ENCODE assay signal across 9 mouse cellular contexts in the genomic region with DNA sequence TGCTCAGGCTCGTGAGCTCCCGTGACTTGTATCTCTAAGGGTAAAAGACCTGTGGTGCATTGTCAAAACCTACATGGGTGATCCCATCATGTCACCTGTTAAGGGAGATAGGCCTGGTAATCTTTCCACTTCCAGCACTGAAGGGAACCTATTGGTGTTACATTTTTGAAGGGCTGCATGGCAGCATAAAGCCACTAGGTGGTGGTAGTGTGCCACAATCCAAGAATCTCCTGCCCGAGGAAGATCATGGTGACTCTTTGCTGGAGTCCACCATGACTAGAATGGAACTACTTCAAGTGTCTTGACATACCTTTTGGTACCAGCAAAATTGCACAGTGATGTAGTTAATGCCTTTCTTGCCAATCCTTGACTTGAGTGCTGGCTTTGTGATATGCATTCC. TPM values are rescaled to one million over a fixed set of nuclear protein-coding genes. Genes with fewer than 3 reads are reported as not detected.
DNase-seq lines count a peak whose midpoint lies in the region; ATAC-seq and TF ChIP-seq lines count a peak whose summit lies in the region.
"Had no signal": no experiment of that assay in that cellular context is flagged by ENCODE, and none has a peak within 500 bp of the region (broad histone marks: within the 10 kb centered on the region; RNA-seq: fewer than 3 reads in every experiment).

No protein-coding gene starts in this region.

- TF ChIP-seq EP300 in stomach, postnatal 0 days (optimal IDR thresholded peaks at IDR 0.05) = no peak

- peak; percentile 65 for DNase-seq in MN1 (ENCODE audit: low spot score)
- peak; percentile 56 to 70 for DNase-seq in cerebellum, adult 2 months
- peak; percentile 42 for DNase-seq in gastrocnemius, postnatal 10 days
- DNase-seq in layer of hippocampus, postnatal 10 days (ENCODE audit: low spot score in 2 of 2) = peak; percentile 65 to 77
- peak; percentile 53 for DNase-seq in stomach, postnatal 0 days (ENCODE audit: low spot score)

- H3K9me3 ChIP-seq in intestine, postnatal 0 days (ENCODE audit: control insufficient read depth) = no peaks in the 10 kb centered on the region
- no peaks in the 10 kb centered on the region for H3K9me3 ChIP-seq in intestine, embryonic 16.5 days (ENCODE audit: control insufficient read depth, low read length)
- H3K9me3 ChIP-seq in stomach, postnatal 0 days (ENCODE audit: control insufficient read depth, low read length) = no peaks in the 10 kb centered on the region
- H3K9me3 ChIP-seq: embryonic facial prominence, embryonic 13.5 days had no signal

- H3K4me3 ChIP-seq in intestine, postnatal 0 days (ENCODE audit: low read depth, low read length) = no peak overlapping the region
- H3K4me3 ChIP-seq in intestine, embryonic 16.5 days (ENCODE audit: low read length) = no peak overlapping the region
- H3K4me3 ChIP-seq in cerebellum, adult 2 months (replicated peaks; ENCODE audit: insufficient read depth, low read depth, low read length) = no peak overlapping the region
- no peak overlapping the region for H3K4me3 ChIP-seq in stomach, postnatal 0 days (ENCODE audit: low read depth, low read length)
- H3K4me3 ChIP-seq: embryonic facial prominence, embryonic 13.5 days had no signal

- TF ChIP-seq POLR2A in cerebellum, adult 2 months (IDR thresholded peaks at IDR 0.05; ENCODE audit: borderline replicate concordance, insufficient read depth, low read length) = no peak

- no peaks in the 10 kb centered on the region for H3K27me3 ChIP-seq in intestine, postnatal 0 days (replicated peaks; ENCODE audit: control insufficient read depth, insufficient read depth, low read length)
- no peaks in the 10 kb centered on the region for H3K27me3 ChIP-seq in intestine, embryonic 16.5 days (replicated peaks; ENCODE audit: control insufficient read depth, insufficient read depth, low read length)
- H3K27me3 ChIP-seq in cerebellum, adult 2 months (ENCODE audit: control insufficient read depth, insufficient read depth, low read length) = no peaks in the 10 kb centered on the region
- no peaks in the 10 kb centered on the region for H3K27me3 ChIP-seq in stomach, postnatal 0 days (ENCODE audit: control insufficient read depth, insufficient read depth, low read length)
- H3K27me3 ChIP-seq: embryonic facial prominence, embryonic 13.5 days had no signal

- no peaks in the 10 kb centered on the region for H3K4me1 ChIP-seq in intestine, postnatal 0 days (replicated peaks; ENCODE audit: control insufficient read depth, insufficient read depth, low read length)
- H3K4me1 ChIP-seq in intestine, embryonic 16.5 days (ENCODE audit: control insufficient read depth, insufficient read depth, low read length) = no peaks in the 10 kb centered on the region
- peaks cover 20% of the 10 kb centered on the region for H3K4me1 ChIP-seq in cerebellum, adult 2 months (ENCODE audit: control insufficient read depth, insufficient read depth, low read length)
- no peaks in the 10 kb centered on the region for H3K4me1 ChIP-seq in stomach, postnatal 0 days (replicated peaks; ENCODE audit: control insufficient read depth, insufficient read depth)

- H3K9ac ChIP-seq in intestine, postnatal 0 days (ENCODE audit: low read depth, low read length) = no peak overlapping the region
- H3K9ac ChIP-seq in intestine, embryonic 16.5 days (ENCODE audit: low read depth, low read length) = no peak overlapping the region
- no peak overlapping the region for H3K9ac ChIP-seq in stomach, postnatal 0 days (ENCODE audit: low read length)
- H3K9ac ChIP-seq: embryonic facial prominence, embryonic 13.5 days had no signal

- WGBS in intestine, postnatal 0 days = 33% methylated on average over 3 of the region's 3 CpGs
- WGBS in intestine, embryonic 16.5 days = 22% methylated on average over 3 of the region's 3 CpGs
- 50% methylated on average over 3 of the region's 3 CpGs for WGBS in cerebellum, adult 2 months
- 27% methylated on average over 3 of the region's 3 CpGs for WGBS in stomach, postnatal 0 days

- H3K4me2 ChIP-seq in intestine, postnatal 0 days (replicated peaks; ENCODE audit: low read depth) = no peak overlapping the region
- H3K4me2 ChIP-seq in intestine, embryonic 16.5 days (ENCODE audit: low read depth, low read length) = no peak overlapping the region
- no peak overlapping the region for H3K4me2 ChIP-seq in stomach, postnatal 0 days (replicated peaks; ENCODE audit: low read depth)
- H3K4me2 ChIP-seq: embryonic facial prominence, embryonic 13.5 days had no signal

- peak; percentile 92 for TF ChIP-seq CTCF in intestine, postnatal 0 days (IDR thresholded peaks at IDR 0.05; ENCODE audit: low read depth)
- peak; percentile 77; the same call in 1 of the 2 replicates for TF ChIP-seq CTCF in cerebellum, adult 2 months (IDR thresholded peaks at IDR 0.05; ENCODE audit: borderline replicate concordance, insufficient read depth, low read depth, low read length)
- TF ChIP-seq CTCF in stomach, postnatal 0 days (IDR thresholded peaks at IDR 0.05; ENCODE audit: low read depth) = peak; percentile 95

- ATAC-seq in intestine, postnatal 0 days = no peak
- ATAC-seq in intestine, embryonic 16.5 days = no peak
- peak; percentile 92 for ATAC-seq in megakaryocyte progenitor cell, adult 5-6 weeks (replicated peaks; ENCODE audit: poor library complexity)
- no peak; the same call in 1 of the 2 replicates for ATAC-seq in stomach, postnatal 0 days (ENCODE audit: low FRiP score, low TSS enrichment)

- H3K36me3 ChIP-seq in intestine, postnatal 0 days (ENCODE audit: control insufficient read depth, insufficient read depth) = no peaks in the 10 kb centered on the region
- no peaks in the 10 kb centered on the region for H3K36me3 ChIP-seq in intestine, embryonic 16.5 days (ENCODE audit: control insufficient read depth, insufficient read depth, low read length)
- no peaks in the 10 kb centered on the region for H3K36me3 ChIP-seq in stomach, postnatal 0 days (ENCODE audit: control insufficient read depth, insufficient read depth, low read length)

- H3K27ac ChIP-seq in intestine, postnatal 0 days (ENCODE audit: low read depth, low read length) = no peak overlapping the region
- H3K27ac ChIP-seq in intestine, embryonic 16.5 days (ENCODE audit: low read length) = no peak overlapping the region
- no peak overlapping the region for H3K27ac ChIP-seq in cerebellum, adult 2 months (ENCODE audit: insufficient read depth, low read length)
- no peak overlapping the region for H3K27ac ChIP-seq in stomach, postnatal 0 days (replicated peaks)
- H3K27ac ChIP-seq: embryonic facial prominence, embryonic 13.5 days had no signal

RNA-seq across cellular contexts. Expression of gene Ice2, which starts 39.9 kb away (rescaled TPM):
- polyA plus RNA-seq in intestine, postnatal 0 days (2015; fragmentation: Nextera tagmentation; extraction: Ambion mirVana) = 5.0 and 5.2 TPM in 2 replicates
- polyA plus RNA-seq in intestine, embryonic 16.5 days (2015; fragmentation: Nextera tagmentation; extraction: Ambion mirVana) = 12.7 and 12.8 TPM in 2 replicates
- 8.4 and 8.7 TPM in 2 replicates for polyA plus RNA-seq in cerebellum, adult 2 months (2012; rRNA removed)
- 1 to 10 TPM; 5.7 to 8.0 TPM for total RNA-seq in gastrocnemius, postnatal 10 days (2021)
- 10 to 100 TPM; 10.9 to 13.2 TPM for total RNA-seq in layer of hippocampus, postnatal 10 days (2021)
- 23.5 and 31.1 TPM in 2 replicates for total RNA-seq in megakaryocyte progenitor cell, adult 5-6 weeks (2015)
- total RNA-seq in megakaryocyte progenitor cell, adult 5-6 weeks (2017) = 18.9 and 27.6 TPM in 2 replicates
- 4.3 and 4.8 TPM in 2 replicates for polyA plus RNA-seq in stomach, postnatal 0 days (2015; fragmentation: Nextera tagmentation; extraction: Ambion mirVana)
